Comparison of ENCODE assay signal across 8 mouse cellular contexts in genomic region chr3:32708052-32708367, GRCm38 (mm10). TPM values are rescaled to one million over a fixed set of nuclear protein-coding genes. Genes with fewer than 3 reads are reported as not detected.
DNase-seq lines count a peak whose midpoint lies in the region; ATAC-seq and TF ChIP-seq lines count a peak whose summit lies in the region.

No protein-coding gene starts in this region.

- H3K4me3 ChIP-seq in kidney, adult 2 months (ENCODE audit: insufficient read depth, low read depth, low read length): peak overlapping the region; percentile 46
- peak overlapping the region; percentile 51 for H3K4me3 ChIP-seq in bone marrow macrophage, adult 2 months (ENCODE audit: insufficient read depth, low read length)
- peak overlapping the region; percentile 95 for H3K4me3 ChIP-seq in hindbrain, embryonic 12.5 days
- H3K4me3 ChIP-seq in midbrain, embryonic 11.5 days (ENCODE audit: low read depth, low read length): peak overlapping the region; percentile 98

- DNase-seq in kidney, adult 2 months: no peak
- DNase-seq in kidney, adult 11 months: no peak
- DNase-seq in midbrain, embryonic 11.5 days (ENCODE audit: low spot score, missing footprints): no peak
- no peak for DNase-seq in adrenal gland, adult 18-20 months (ENCODE audit: low spot score in 2 of 2)
- no peak for DNase-seq in thymus, postnatal 0 days (ENCODE audit: low spot score)
- DNase-seq in frontal cortex, adult 2 months (ENCODE audit: extremely low spot score in 1 of 2, low spot score in 1 of 2): no peak

- H3K4me1 ChIP-seq in kidney, adult 2 months (ENCODE audit: control insufficient read depth, insufficient read depth, low read length): no peaks in the 10 kb centered on the region; the same call in 1 of the 2 replicates
- H3K4me1 ChIP-seq in bone marrow macrophage, adult 2 months (ENCODE audit: control insufficient read depth, insufficient read depth, low read length): peaks cover 3% of the 10 kb centered on the region; the same call in 1 of the 2 replicates
- H3K4me1 ChIP-seq in hindbrain, embryonic 12.5 days: peaks cover 9% of the 10 kb centered on the region
- H3K4me1 ChIP-seq in midbrain, embryonic 11.5 days (ENCODE audit: control insufficient read depth, insufficient read depth, low read length): peaks cover 9% of the 10 kb centered on the region

- H3K4me2 ChIP-seq in hindbrain, embryonic 12.5 days (replicated peaks): peak overlapping the region; percentile 70
- peak overlapping the region; percentile 37; the same call in 1 of the 2 replicates for H3K4me2 ChIP-seq in midbrain, embryonic 11.5 days

- no peaks in the 10 kb centered on the region for H3K9me3 ChIP-seq in hindbrain, embryonic 12.5 days (replicated peaks)
- no peaks in the 10 kb centered on the region for H3K9me3 ChIP-seq in midbrain, embryonic 11.5 days (ENCODE audit: control insufficient read depth, low read length)

- TF ChIP-seq CTCF in kidney, adult 2 months (conservative IDR thresholded peaks at IDR 0.05; ENCODE audit: insufficient read depth, insufficient read length, low read depth, low read length): no peak
- no peak for TF ChIP-seq CTCF in bone marrow macrophage, adult 2 months (IDR thresholded peaks at IDR 0.05; ENCODE audit: low read depth, low read length)

- no peak for ATAC-seq in hindbrain, embryonic 12.5 days (ENCODE audit: low FRiP score)
- ATAC-seq in midbrain, embryonic 11.5 days (ENCODE audit: low FRiP score): no peak

- H3K9ac ChIP-seq in hindbrain, embryonic 12.5 days: no peak overlapping the region
- H3K9ac ChIP-seq in midbrain, embryonic 11.5 days (ENCODE audit: low read length): no peak overlapping the region

- no peaks in the 10 kb centered on the region for H3K36me3 ChIP-seq in kidney, adult 2 months (ENCODE audit: control insufficient read depth, insufficient read depth, low read length)
- H3K36me3 ChIP-seq in hindbrain, embryonic 12.5 days: peaks cover 12% of the 10 kb centered on the region
- H3K36me3 ChIP-seq in midbrain, embryonic 11.5 days (ENCODE audit: control insufficient read depth, insufficient read depth, low read length): peaks cover 8% of the 10 kb centered on the region; the same call in 1 of the 2 replicates

- no peak for TF ChIP-seq POLR2A in kidney, adult 2 months (IDR thresholded peaks at IDR 0.05; ENCODE audit: low read depth, low read length)
- TF ChIP-seq POLR2A in bone marrow macrophage, adult 2 months (IDR thresholded peaks at IDR 0.05; ENCODE audit: borderline replicate concordance, low read depth, low read length): no peak

- no peaks in the 10 kb centered on the region for H3K27me3 ChIP-seq in kidney, adult 2 months (replicated peaks; ENCODE audit: control insufficient read depth, insufficient read depth, low read length)
- no peaks in the 10 kb centered on the region for H3K27me3 ChIP-seq in hindbrain, embryonic 12.5 days
- H3K27me3 ChIP-seq in midbrain, embryonic 11.5 days (ENCODE audit: control insufficient read depth, insufficient read depth, low read length): no peaks in the 10 kb centered on the region

- no peak overlapping the region for H3K27ac ChIP-seq in kidney, adult 2 months (ENCODE audit: insufficient read depth, low read depth, low read length)
- H3K27ac ChIP-seq in bone marrow macrophage, adult 2 months (ENCODE audit: insufficient read depth, low read depth, low read length): no peak overlapping the region
- H3K27ac ChIP-seq in hindbrain, embryonic 12.5 days: 0 out of 2 replicates have a peak overlapping the region, but pooled peaks have one; percentile 91
- H3K27ac ChIP-seq in midbrain, embryonic 11.5 days (ENCODE audit: low read depth, low read length): no peak overlapping the region; the same call in 1 of the 2 replicates

- 3% methylated on average over 4 of the region's 4 CpGs for WGBS in kidney, adult 2 months
- WGBS in hindbrain, embryonic 12.5 days: 7% methylated on average over 4 of the region's 4 CpGs
- 5% methylated on average over 4 of the region's 4 CpGs for WGBS in midbrain, embryonic 11.5 days

RNA-seq across cellular contexts. Expression of gene Actl6a, which starts 1.9 kb away (rescaled TPM):
- polyA plus RNA-seq in kidney, adult 2 months (2012; rRNA removed): 15.4 and 17.8 TPM in 2 replicates
- polyA plus RNA-seq in bone marrow macrophage, adult 2 months (2012; ENCODE audit: insufficient read depth, insufficient read length, missing spikeins): 31.7 and 40.9 TPM in 2 replicates
- 150 and 164 TPM in 2 replicates for polyA plus RNA-seq in hindbrain, embryonic 12.5 days (2016; fragmentation: Nextera tagmentation; extraction: Ambion mirVana)
- 262 and 280 TPM in 2 replicates for polyA plus RNA-seq in midbrain, embryonic 11.5 days (2014; fragmentation: Nextera tagmentation; extraction: Ambion mirVana)
- 10 to 100 TPM; 42.9 to 47.1 TPM for total RNA-seq in adrenal gland, adult 18-20 months (2021)
- 164 and 171 TPM in 2 replicates for polyA plus RNA-seq in thymus, postnatal 0 days (2015; fragmentation: Nextera tagmentation; extraction: Ambion mirVana)
- polyA plus RNA-seq in frontal cortex, adult 2 months (2012; rRNA removed): 20.7 and 22.0 TPM in 2 replicates

RNA-seq across cellular contexts. Expression of gene Ndufb5, which starts 28.8 kb away (rescaled TPM):
- polyA plus RNA-seq in kidney, adult 2 months (2012; rRNA removed): 450 and 540 TPM in 2 replicates
- 143 TPM in 2 replicates for polyA plus RNA-seq in bone marrow macrophage, adult 2 months (2012; ENCODE audit: insufficient read depth, insufficient read length, missing spikeins)
- 277 and 293 TPM in 2 replicates for polyA plus RNA-seq in hindbrain, embryonic 12.5 days (2016; fragmentation: Nextera tagmentation; extraction: Ambion mirVana)
- 309 and 323 TPM in 2 replicates for polyA plus RNA-seq in midbrain, embryonic 11.5 days (2014; fragmentation: Nextera tagmentation; extraction: Ambion mirVana)
- 100 to 1,000 TPM; 359 to 426 TPM for total RNA-seq in adrenal gland, adult 18-20 months (2021)
- polyA plus RNA-seq in thymus, postnatal 0 days (2015; fragmentation: Nextera tagmentation; extraction: Ambion mirVana): 360 and 369 TPM in 2 replicates
- polyA plus RNA-seq in frontal cortex, adult 2 months (2012; rRNA removed): 279 and 326 TPM in 2 replicates

RNA-seq across cellular contexts. Expression of gene Mrpl47, which starts 29.4 kb away (rescaled TPM):
- 3.7 and 4.4 TPM in 2 replicates for polyA plus RNA-seq in kidney, adult 2 months (2012; rRNA removed)
- polyA plus RNA-seq in bone marrow macrophage, adult 2 months (2012; ENCODE audit: insufficient read depth, insufficient read length, missing spikeins): 13.2 and 19.3 TPM in 2 replicates
- polyA plus RNA-seq in hindbrain, embryonic 12.5 days (2016; fragmentation: Nextera tagmentation; extraction: Ambion mirVana): 33.7 and 38.8 TPM in 2 replicates
- 46.7 and 50.0 TPM in 2 replicates for polyA plus RNA-seq in midbrain, embryonic 11.5 days (2014; fragmentation: Nextera tagmentation; extraction: Ambion mirVana)
- total RNA-seq in adrenal gland, adult 18-20 months (2021): 10 to 100 TPM; 29.6 to 43.1 TPM
- polyA plus RNA-seq in thymus, postnatal 0 days (2015; fragmentation: Nextera tagmentation; extraction: Ambion mirVana): 39.3 and 42.6 TPM in 2 replicates
- polyA plus RNA-seq in frontal cortex, adult 2 months (2012; rRNA removed): 10.9 and 14.7 TPM in 2 replicates

Comparison
In these comparisons a context has a peak if more than half of its experiments do, and no peak if none do; other contexts are left out.
1. H3K4me3 ChIP-seq: peak in every context shown above with its lines; median percentile 98 in midbrain, embryonic 11.5 days; 95 in hindbrain, embryonic 12.5 days; 51 in bone marrow macrophage, adult 2 months; 46 in kidney, adult 2 months.